Mouse (Mus musculus): ENCODE data around the gene Wdfy3.

The Wdfy3 gene

DNA sequence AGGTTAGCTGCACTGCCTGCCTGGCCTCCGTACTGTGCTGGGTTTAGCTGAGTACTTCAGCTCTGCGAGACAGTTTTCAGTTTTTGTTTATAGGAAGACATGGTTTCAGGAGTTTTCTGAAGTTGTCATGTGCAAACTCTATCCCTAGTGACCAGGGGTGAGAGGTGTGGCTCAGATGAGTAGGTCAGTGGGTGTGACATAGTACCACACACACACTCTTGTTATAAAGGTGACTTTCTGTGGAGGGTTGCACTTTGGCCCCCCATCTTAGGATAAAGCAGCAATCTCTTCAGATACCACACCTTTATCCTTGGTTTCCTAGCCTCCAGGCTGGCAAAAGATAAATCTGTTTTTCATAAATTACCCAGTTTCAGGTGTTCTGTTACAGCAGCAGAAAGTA lies 284.9 kb downstream of the Wdfy3 start:
- no peak for DNase-seq (ENCODE audit: extremely low spot score)

DNA sequence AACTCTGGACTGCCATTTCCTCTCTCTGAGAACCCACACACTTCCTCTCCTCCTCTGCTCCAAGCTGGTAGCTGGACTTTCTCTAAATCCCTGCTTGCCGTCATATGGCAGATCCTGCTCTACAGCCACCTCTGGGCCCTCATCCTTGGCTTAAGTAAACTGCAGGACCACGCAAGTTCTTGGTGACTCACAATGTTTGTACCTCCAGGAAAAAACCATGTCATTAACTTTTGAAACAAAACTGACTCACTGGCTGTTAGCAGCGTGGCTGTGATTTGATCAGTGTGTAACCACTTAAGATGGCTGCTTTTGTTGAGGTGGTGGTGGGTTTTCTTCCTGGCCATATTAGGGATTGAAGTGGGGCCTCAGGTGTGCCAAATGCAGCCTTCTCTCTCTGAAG lies 285.4 kb downstream of the Wdfy3 start:
- DNase-seq (ENCODE audit: extremely low spot score): no peak

All from embryo, embryonic 9.5 days (tissue).